Mouse (Mus musculus) heart, adult 2 months (tissue): ENCODE data around the gene Smndc1.

Source experiments
- CTCF ChIP-seq: fragments of 200-600 bp; IDR thresholded peaks from 2 replicates; pipeline ENCODE4 v1.8.1; 2022; ENCODE audit warnings: antibody characterized with exemption, mild to moderate bottlenecking, moderate library complexity
- POLR2A ChIP-seq: fragments of 200-500 bp; IDR thresholded peaks from 2 replicates; pipeline ENCODE4 v1.6.1; 2011; ENCODE audit warnings: mild to moderate bottlenecking, low read depth, low read length, control low read depth; ENCODE audit not compliant: insufficient read depth

DNA sequence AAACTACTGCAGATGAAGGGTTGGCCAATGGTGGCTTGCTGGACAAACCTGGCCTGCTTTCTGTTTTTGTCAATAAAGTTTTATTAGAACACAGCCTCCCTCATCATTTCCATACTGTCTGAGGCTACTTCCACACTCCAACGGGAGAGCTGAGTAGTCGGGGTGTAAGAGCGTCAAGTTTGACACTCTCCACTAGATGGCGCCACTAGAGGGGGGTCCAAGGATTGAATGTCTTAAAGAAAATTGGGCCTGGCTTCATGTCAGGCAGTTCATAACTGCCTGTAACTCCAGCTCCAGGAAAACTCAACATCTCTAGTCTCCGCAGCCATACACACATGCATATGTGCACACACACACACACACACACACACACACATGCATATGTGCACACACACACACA lies 29.5 kb upstream of the Smndc1 start:
- TF ChIP-seq POLR2A (no peak), CTCF (peak; percentile 81)
